Mouse (Mus musculus) midbrain, postnatal 0 days (tissue): ENCODE data around the gene Mthfd1l. TPM values are rescaled to one million over a fixed set of nuclear protein-coding genes. Genes with fewer than 3 reads are reported as not detected.

Experiments used
- ATAC-seq: fragments of 200-750 bp; cut with Nextera tagmentation; 2 replicates; pipeline ENCODE4 v1.8.0; 2017; ENCODE audit warnings: moderate number of reproducible peaks, mild to moderate bottlenecking, moderate TSS enrichment, moderate library complexity; ENCODE audit not compliant: low FRiP score
- DNase-seq: peaks from one replicate; pipeline ENCODE4 v3.0.0-alpha.2; 2015; ENCODE audit warnings: low spot score
- H3K27ac ChIP-seq: fragments of 300-500 bp; sonication (generic); 2 replicates; pipeline ENCODE4 v1.5.1; 2014; ENCODE audit warnings: low read depth, mild to moderate bottlenecking, low read length, mixed read lengths
- H3K27me3 ChIP-seq: fragments of 300-500 bp; sonication (generic); 2 replicates; pipeline ENCODE4 v1.6.1; 2014; ENCODE audit warnings: low read length, control low read depth, mixed read lengths; ENCODE audit not compliant: insufficient read depth
- H3K36me3 ChIP-seq: fragments of 300-500 bp; sonication (generic); 2 replicates; pipeline ENCODE4 v1.6.1; 2014; ENCODE audit warnings: low read length, control low read depth, mixed read lengths; ENCODE audit not compliant: insufficient read depth
- H3K4me1 ChIP-seq: fragments of 300-500 bp; sonication (generic); 2 replicates; pipeline ENCODE4 v1.6.1; 2014; ENCODE audit warnings: mild to moderate bottlenecking, control low read depth, antibody characterized with exemption, low read length, mixed read lengths; ENCODE audit not compliant: insufficient read depth
- H3K4me2 ChIP-seq: fragments of 300-500 bp; sonication (generic); 2 replicates; pipeline ENCODE4 v1.6.1; 2014; ENCODE audit warnings: low read depth, mild to moderate bottlenecking, low read length, mixed read lengths; ENCODE audit not compliant: poor library complexity, severe bottlenecking
- H3K4me3 ChIP-seq: fragments of 300-500 bp; sonication (generic); 2 replicates; pipeline ENCODE4 v1.5.1; 2014; ENCODE audit warnings: low read depth, mild to moderate bottlenecking, low read length, moderate library complexity
- H3K9ac ChIP-seq: fragments of 300-500 bp; sonication (generic); replicated peaks from 2 replicates; pipeline ENCODE4 v1.6.1; 2014; ENCODE audit warnings: mild to moderate bottlenecking, low read length, moderate library complexity, mixed read lengths; ENCODE audit not compliant: poor library complexity, severe bottlenecking
- H3K9me3 ChIP-seq: fragments of 300-500 bp; sonication (generic); 2 replicates; pipeline ENCODE4 v1.6.1; 2016; ENCODE audit warnings: low read length, control low read depth
- CTCF ChIP-seq: IDR thresholded peaks from 2 replicates; pipeline ENCODE4 v1.5.1; 2016; ENCODE audit warnings: antibody characterized with exemption, mild to moderate bottlenecking
- WGBS: fragments of 180-500 bp; shearing (Covaris S2); extraction: QIAGEN DNeasy Blood & Tissue Kit; methylation state at CpG from one replicate; pipeline ENCODE4 v1.1.7; 2014; 5-methylcytosine and 5-hydroxymethylcytosine counted together
- polyA plus RNA-seq: library from polyadenylated mRNA; unstranded; fragments of >200 nt; fragmentation: Nextera tagmentation; extraction: Ambion mirVana; gene quantifications from 2 replicates; pipeline ENCODE4 v1.2.1, GENCODE M21; 2015
- total RNA-seq: library from RNA; depleted of rRNA; stranded (reverse); fragments of >200 nt; gene quantifications from 2 replicates; pipeline ENCODE4 v1.2.3, GENCODE M21; 2014; rRNA removed

The Mthfd1l gene
- total and polyA plus RNA-seq, 2 experiments from 2014 or later = 7.9 to 9.2 TPM

GRCm38 (mm10) chr10:4211067-4211447, 238.1 kb downstream of the Mthfd1l start:
- TF ChIP-seq CTCF = no peak
- H3K36me3 ChIP-seq = no peaks in the 10 kb centered on the region
- no peak overlapping the region for H3K4me2 ChIP-seq
- no peak for DNase-seq
- H3K9me3 ChIP-seq = no peaks in the 10 kb centered on the region
- no peak overlapping the region for H3K4me3 ChIP-seq
- no peaks in the 10 kb centered on the region for H3K27me3 ChIP-seq
- no peaks in the 10 kb centered on the region for H3K4me1 ChIP-seq
- ATAC-seq = no peak
- no peak overlapping the region for H3K27ac ChIP-seq
- 88% methylated on average over 4 of the region's 4 CpGs for WGBS
- no peak overlapping the region for H3K9ac ChIP-seq

Other genes with a start within 250 kb of the Mthfd1l start
- 14.9 and 17.1 TPM in 2 replicates for gene Plekhg1, start 232.8 kb upstream of the Mthfd1l start, total RNA-seq
- 4.7 and 5.7 TPM in 2 replicates for gene Plekhg1, start 232.8 kb upstream of the Mthfd1l start, polyA plus RNA-seq